Mouse (Mus musculus) CD4-positive helper T cell, adult 2 months (primary cell): ENCODE measurements around the gene Gnat2.

ENCODE experiments used
- DNase-seq: peaks from one replicate; pipeline ENCODE4 v3.0.0-alpha.2; 2012; ENCODE audit warnings: low read depth, missing footprints, low spot score

Gnat2 gene

DNA sequence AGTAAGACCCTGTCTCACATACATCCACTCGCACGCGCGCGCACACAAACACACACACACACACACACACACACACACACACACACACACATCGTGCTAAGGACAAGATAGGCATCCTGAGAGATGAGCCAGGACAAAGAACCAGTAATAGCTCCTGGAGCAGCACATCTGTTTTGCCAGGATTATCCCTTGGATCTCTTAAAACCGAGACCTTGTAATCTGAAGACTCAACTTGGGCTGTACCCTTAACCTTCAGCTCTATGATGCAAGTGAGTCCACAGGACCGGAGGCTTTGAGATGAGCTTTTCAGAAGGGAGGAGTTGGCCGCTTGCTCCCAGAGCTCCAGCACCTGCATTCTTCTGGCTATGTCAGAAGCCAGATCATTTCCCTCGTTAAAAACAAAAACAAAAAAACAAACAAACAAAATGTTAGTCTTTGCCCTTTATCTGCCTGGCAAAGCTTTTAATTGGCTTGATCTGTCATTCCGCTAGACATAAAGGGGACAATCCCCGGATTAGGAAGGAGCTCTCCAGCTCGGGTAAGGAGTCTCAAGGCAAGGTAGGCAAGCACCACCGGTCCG, at the start of gene Gnat2:
Gene Gnat2, plus strand, starts transcription at position 254 of the 580 bp plus-strand sequence.
- DNase-seq: no peak

DNA sequence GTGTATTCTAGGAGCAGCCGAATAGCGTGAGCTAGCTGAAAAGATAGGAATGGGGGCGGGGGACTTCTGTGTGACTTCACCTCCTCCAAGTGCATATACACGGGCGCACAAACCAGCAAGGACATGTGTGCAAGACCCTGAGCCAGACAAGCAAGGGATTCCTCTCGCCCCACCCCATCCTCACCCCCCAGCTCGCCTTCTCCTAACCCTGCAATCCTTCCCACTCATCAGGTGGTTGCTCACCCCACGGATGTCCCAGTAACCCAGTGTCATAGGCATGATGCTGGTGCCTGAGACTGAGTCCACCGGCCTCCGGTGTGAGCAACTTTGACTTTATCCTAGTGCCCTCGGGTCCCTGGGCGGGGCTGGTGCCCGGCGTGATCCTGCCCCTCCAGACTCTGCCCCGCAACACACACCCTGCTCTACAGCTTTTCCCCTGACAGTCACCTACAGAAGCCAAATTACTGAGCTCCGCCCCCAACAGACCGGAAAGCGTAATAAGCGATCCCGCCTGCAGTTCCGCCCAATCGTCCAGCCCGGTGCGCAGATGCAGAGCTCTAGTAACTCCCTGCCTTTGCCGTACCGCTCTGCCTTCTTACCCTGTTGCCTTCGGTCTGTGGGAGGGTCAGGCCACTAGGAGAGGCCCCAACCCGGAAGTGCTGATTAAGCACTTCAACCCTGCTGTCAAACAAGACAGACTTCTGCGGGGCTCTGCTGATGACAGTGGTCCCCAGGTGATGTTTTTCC, 48.0 kb upstream of the Gnat2 start, which contains the start of gene Gstm4:
Gene Gstm4, minus strand, starts transcription at position 501 of the 747 bp plus-strand sequence.
- DNase-seq: peak; percentile 88

DNA sequence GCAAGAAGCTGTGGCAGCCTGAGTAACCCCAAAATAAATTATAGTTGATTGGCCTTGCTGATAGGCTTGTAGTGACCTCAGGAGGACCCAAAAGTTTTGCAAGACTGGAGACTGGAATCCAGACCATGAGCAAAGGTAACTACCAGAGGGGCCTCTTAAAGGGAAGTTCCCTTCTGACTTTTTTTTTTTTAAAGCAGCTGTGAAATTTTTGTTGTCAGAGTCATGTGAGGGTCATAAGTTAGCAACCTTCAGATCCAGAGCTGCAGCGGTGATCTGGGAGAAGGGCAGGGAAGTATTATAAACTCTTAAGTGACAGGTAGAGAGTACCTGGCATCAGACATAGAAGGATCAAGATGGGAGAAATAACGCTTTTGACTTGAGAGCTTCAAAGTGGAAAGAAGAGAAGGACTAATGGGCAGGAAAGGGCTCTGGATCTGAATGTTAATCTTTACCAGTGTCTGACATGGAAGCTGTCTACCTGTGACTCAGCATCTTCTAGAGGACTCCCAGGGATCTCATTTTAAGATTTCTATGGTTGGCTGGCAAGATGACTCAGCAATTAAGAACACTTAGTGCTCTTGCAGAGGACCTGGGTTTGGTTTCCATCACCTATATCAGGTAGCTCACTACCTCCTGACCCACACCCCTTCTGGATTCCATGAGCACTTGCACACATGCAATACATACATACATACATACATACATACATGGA, 45.5 kb upstream of the Gnat2 start:
- no peak for DNase-seq

DNA sequence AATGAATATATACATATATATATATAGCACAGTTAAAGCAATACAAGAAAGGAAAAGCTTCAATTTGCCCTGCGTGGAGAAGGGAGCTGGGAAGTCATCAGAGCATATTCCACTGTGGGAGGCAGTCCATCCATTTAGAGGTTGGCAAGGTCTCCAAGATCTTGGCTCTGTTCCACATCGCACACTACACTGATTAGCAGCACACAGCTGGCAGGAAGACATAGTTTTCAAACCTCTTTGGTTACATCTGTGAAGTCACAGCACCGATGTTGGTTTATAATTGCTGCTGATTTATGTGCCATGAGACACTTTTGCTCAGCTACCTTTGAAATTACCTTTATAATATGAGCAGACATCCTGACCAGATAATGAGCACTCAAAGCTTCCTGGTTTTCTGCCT, 44.3 kb upstream of the Gnat2 start:
- DNase-seq: no peak

DNA sequence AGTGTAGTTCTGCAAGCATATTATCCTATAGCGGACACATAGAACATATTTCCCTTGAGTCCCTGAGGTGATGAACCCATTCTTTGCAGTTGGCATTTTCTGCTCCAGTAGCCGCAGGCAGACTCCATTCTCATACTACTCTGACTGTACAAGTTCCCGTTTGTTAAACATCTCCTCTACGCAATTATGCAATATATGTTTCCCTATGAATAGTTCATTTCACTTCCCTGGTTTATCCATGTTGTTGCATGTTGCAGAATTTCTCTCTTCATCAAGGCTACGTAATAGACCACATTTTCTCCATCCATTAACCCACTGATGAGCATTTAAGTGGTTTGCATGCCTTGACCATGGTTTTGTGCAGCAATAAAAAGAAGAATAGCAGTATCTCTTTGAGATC, 42.1 kb upstream of the Gnat2 start:
- no peak for DNase-seq

DNA sequence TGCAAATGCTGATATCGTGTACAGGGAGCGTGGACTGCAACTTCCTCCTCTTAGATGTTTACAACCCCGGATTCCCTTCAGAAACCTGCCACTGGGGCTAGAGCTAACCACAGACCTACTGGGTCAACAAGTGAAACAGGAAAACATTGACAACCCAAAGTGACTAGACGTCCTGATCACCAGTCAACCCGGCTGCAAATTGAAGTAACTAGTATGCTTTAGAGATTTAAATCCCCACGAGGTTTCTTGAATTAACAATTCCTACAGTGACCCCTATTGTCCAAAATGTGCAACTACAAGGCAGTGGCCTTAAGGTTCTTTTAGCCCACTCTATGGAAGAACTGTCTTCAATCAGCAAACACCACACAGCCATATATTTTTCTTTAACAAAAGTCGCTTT, 31.2 kb upstream of the Gnat2 start:
- DNase-seq: peak; percentile 78

DNA sequence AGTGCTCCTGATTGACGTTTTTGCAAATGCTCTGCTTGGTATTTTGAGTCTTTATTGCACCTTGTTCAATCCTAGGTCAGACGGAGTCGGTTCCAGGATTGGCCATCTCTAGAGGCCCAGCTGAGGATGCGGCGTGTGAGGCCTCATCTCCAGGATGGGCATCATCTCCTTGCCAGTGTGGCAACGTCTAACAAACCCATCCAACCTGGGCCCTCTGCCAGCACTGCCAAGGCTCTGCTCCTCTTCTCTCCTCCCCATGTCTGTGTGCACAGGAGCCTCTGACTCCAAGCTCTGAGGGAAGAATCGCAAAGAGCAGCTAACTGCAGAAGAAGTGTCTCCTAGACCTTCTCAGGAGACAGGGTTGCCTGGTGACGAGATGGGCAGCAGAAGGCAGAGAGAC, 29.9 kb upstream of the Gnat2 start:
- no peak for DNase-seq

DNA sequence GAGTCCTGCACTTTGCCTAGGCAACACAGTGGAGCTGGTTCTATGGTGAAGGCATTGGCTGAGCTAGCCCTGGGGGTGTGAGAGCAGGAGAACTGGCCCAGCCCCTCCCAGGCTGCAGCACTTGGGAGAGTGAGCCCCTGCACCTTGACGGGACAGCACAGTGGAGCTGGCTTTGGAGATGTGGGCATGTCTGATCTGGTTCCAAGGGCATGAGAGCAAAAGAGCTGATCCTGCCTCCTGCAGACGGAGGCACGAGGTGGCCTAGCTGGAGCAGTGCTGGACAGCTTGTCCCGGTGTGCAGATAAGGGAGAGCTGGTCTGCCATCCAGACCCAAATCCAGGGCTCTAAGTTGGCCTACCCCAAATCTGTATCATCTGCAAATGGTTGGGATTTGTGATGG, 27.9 kb upstream of the Gnat2 start:
- no peak for DNase-seq

DNA sequence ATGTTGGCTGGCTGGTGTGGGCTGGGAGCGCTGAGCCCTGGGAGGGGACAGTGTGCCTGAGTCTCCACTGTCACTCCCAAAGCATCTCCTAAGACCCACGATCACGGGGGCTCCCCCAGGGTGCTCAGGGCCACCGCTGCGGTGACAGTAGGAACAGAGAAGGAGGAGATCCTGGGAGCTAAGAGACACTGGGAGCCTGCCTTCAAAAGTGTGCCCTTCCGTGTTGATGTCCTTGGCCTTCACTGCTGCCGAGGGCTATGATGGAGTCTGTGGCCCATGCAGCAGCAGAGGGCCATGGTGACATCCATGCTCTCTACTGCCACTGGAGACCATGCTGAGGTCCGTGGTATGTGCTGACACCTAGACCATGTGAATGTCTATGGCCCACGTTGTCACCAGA, 27.0 kb upstream of the Gnat2 start:
- DNase-seq: no peak

DNA sequence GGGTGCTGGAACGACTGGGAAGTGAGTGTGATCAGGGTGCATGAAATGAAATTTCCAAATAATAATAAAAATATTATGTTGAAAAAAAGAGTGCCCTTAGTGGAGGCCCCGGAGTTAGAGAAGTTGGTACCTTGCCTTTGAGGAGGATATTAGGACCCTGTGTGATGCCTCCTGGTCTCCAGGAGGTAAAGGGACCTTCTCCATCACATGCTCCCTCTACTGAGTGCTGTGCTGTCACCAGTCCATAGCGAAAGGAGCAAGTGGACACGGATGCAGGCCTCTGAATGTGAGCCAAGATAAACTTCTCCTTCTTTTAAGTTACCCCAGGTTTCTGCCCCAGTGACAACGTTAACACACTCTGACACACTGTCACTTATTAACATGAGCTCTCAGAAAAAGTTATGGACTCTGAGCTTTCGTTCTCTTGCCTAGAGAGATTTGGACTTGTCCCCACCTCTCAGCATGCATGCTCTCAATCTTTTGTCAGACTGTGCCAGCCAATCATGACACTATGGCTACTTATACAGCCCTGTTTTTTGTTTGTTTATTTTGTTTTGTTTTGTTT, 25.1 kb upstream of the Gnat2 start:
- DNase-seq: no peak

DNA sequence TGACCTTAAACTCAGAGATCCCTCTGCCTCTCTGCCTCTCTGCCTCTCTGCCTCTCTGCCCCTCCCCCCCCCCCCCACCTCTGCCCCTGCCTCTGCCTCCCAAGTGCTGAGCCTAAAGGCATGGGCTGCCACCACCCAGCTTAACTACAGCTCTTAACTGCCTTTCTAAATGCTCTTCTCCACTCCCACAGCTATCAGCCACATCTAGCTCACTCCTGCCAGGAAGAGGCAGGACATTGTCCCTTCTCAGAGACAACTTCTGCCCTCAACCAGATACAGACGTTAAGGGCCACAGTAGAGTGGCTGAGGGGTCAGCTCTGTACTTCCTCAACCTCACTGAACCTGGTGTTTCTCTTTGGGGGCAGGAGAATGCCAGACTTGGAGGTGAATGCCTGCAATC, 23.8 kb upstream of the Gnat2 start:
- no peak for DNase-seq

DNA sequence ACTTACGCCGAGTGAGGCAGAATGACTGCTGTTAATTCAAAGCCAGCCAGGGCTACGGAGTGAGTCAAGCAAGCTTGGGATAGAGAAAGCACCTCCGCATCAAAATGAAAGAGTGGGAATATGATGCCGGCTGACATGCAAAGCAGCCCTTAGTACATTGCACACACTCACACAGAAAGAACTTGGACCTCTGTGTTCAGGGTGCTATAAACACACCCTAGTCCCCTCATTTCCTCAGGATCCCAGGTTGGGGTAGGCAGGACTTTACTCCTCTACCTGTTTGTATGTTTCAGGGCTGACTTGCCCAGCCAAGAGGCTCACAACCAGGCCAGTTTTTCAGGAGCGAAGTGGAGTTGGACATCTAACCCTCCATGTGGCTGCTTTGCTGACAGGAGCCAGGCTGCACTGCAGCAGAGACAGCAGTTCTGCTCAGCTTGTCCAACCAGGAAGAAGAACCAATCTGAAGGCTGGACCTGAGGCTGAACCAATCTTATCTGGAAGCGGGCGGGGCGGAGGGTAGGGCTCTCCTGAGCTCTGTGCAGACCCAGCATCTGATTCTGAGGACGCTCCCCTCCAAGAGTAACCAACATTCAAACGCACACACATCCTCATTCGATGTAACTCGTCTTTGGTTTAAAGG, 23.2 kb upstream of the Gnat2 start:
- DNase-seq: no peak

DNA sequence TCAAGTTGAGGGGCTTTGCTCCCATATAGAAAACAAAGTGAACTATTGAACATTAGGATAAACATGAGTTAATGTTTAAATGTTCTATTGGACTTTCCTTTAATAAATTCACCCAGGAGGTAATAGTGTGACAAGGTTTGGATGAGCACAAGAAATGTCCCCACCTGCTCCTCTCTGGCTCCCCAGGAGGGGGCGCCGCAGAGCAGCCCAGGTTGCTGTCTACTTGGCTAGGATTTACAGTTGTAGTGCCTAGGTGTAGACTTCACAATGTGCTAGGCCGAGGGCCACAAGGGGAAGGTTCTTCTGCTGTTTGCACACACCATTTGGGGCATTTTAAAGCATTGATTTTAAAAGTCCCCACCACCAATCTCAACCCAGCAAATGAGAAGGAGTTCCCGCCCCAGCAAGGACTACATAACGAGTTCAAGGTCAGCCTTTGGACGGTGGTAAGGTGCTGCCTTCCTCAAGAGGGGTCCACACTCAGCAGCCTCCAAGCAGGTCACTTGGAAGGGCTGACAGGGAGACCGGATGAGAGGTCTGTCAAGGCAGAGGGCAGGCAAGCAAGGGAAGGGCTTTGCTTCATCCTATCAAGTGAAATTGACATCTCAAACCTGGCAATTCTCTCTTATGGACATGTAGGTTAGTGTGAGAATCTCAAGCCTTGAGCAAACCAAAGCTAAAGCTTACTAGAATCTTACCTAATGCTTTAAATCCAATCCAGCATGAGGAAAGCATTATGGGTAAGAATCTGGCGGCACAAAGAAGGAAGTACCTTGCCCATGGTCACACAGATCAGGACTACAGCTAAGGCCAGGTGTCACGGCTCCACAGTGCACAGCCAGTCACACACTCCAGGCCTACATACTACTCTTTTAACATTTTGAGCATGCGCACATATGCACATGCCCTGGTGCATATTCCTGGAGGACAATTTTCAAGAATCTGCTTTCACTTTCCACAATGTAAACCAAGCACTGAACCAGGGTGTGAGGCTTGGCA, 22.0 kb upstream of the Gnat2 start:
- peak; percentile 75 for DNase-seq

DNA sequence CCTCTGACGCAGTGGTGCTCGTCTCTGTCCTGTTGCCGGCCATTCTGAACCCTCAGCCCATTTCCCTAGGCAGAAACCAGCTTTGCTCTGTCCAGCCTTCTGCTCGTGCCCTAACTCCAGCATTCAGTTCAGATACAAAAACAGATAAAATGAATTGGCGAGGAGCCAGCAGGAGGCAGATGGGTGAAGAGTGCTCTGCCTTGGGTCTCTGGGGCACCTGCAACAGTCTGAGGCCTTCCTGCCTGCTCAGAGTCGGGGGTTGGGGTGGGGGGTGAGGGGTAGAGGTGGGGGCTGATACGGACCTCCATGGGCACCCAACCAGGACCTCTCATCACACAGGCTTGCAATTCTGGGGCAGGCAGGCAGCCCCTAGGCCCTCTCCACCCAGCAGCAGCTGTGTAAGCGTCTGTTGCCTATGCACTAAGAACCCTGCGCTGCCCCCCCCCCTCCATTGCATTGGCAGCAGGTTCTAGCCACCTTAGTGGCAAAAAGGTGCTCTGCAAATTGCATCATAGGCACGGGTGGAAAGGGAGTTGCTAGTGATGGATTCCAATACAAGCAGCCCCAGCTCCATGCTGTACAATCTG, 19.5 kb upstream of the Gnat2 start:
- no peak for DNase-seq

DNA sequence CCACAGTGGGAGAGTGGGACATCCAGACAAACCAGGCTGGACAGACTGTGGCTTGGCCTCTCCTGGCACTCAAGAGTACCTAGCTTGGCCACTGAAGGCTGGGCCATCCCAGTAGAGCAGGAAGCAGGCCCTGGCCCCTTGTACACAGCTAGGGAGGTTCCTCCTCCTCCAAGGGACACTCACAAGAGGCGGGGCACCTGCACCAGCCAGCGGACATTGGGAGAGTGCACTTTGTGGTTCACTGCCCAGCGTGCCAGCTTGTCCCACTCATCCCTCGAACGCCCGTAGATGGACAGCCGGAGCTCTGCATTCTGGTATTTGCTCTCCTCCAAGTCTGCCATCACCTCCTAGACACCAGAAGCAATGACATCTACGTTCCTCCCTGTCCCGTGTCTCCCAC, 15.8 kb upstream of the Gnat2 start:
- no peak for DNase-seq

DNA sequence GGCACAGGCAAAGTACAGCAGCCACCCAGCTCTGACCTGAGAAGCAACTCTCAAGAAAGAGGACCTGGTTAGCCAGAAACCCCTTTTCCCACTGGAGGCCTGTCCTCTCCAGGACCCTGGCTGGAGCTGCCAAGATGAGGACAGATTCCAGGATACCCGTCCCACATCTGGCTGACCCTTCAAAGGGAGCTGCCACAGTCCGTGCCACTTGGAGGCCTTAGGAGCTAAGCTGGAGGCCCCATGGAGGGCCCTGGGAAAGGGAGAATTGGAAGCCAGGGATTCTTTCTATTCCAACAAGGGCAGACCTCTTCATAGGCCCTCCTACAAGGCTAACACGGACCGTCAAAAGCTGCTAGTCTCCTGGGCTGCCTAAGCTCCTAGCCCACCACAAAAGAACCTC, 10.9 kb upstream of the Gnat2 start:
- no peak for DNase-seq

DNA sequence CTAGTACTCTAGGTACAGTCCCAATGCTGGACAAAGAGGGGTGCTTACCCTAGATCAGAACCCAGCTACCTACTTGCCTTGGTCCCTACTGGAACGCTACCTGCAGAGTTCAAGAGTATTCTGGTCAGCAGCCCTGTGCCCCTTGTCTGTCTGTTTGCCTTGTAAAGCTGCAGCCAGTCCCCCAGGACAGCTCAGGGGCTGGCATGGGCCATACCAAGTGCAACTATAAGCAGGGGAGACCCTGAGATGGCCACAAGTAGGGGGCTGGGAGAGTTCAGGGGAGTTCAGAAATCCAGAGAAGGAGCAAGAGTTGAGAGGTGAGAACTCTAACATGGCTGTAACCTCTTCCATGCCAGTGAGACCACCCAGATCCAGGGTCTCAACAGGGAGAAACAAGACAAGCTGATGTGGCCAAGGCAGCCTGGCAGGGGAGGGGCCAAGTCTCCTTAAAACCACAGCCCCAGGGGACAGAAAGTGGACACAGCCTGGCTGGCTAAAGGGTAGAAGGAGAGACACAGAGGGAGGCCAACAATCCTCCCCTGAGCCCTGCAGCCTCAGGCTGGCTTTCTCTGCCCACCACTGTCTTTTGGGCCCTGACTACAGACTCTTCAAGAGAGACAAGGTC, 10.2 kb upstream of the Gnat2 start:
- DNase-seq: no peak

DNA sequence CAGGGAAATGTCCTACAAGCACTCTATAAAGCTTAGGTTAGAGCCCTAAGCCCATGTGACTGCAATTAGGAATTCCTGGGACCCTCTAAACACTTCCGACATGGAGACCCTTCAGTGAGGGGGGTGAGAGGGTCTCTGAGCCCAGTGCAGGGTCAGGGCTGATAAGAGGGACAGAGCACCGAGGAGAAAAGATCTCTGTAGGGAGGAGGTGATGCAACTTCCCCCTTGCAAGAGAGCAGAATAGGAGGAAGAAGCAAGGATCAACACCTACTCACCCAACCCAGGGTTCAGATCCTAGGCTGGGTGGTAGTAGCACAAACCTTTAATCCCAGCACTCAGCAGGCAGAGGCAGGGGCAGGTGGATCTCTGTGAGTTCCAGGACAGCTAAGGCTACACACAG, 9.4 kb upstream of the Gnat2 start:
- no peak for DNase-seq

DNA sequence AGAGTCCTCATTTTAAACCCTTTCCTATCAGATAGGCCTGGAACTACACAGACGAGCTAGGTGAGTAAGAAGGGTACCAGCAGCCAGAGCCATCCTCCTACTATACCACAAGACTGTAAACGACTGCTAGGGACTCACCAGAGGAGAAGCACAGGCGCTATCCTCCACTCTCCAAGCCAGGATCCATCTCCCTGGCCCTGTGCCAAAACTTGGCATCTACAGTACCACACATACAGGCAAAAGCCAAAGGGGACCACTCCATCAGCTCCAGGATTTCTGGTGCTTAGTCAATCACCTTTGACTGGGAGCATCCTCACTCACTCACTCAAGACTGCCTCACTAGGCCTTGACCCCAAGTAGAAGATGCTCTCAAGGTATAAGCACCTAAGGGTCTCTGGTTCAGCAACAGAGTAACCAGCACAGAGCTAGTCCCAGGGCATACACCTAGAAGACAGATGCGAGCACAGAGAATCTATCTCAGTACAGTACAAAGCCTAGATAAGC, 8.6 kb upstream of the Gnat2 start:
- DNase-seq: no peak

DNA sequence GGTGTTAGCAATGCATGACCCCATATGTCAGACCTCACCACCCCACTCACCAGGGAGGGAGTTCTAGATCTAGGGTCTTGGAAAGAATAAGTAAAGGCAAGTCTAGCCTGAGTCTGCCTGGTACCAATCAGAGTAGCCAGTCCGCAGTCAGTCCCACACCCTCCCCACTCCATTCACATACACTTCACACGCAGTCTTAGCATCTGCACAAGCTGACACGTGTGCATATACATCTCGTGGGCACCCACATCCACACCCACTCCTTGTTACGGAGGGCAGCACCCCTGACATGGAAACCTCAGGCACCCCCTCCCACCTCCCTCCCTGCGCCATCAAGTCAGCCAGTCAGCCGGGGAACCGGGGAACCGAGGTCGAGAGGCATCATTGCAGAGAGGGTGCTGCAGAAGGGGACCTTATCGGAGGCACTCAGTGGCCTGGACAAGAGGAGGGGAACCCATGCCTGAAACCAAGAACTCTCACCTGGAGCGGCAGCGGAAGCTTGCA, 7.8 kb upstream of the Gnat2 start:
- DNase-seq: no peak
